Mouse (Mus musculus): ENCODE results near the gene Reep3.

Gene Reep3

DNA sequence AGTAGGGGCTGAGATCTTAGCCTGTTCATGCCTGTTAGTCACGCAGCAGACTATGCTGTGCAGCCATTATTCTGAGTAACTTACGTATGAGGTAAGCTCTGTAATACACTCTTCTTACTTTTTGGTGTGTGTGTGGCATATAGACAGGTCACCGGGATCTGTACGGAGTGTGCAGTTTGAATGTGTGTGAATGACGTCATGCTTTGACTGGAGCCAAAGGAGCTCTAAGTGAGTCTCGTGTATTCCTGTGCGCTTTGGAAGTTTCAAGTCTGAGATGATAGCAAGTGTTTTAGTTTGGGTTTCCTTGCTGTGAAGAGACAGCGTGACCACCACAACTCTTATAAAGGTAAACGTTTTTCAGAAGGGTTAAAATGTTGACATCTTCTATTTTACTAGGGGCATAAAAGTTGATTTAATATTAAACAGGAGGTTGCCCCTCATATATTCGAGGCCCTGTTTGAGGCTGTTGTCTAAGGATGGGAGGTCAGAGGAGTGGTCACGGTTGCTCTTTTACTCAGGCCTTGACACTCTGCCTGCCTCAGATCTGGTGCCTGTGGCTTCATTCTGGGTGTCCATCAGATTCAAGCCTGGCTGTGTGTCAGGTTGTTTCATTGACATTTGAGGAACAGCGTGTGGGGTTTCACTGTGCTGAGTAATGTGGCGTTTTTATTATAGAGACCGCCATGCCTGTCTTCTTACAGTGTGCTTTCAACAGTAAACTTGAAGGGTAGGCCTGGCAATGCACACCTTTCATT, 14.5 kb upstream of the Reep3 start:
- no peak for DNase-seq (ENCODE audit: low read depth, low spot score)

DNA sequence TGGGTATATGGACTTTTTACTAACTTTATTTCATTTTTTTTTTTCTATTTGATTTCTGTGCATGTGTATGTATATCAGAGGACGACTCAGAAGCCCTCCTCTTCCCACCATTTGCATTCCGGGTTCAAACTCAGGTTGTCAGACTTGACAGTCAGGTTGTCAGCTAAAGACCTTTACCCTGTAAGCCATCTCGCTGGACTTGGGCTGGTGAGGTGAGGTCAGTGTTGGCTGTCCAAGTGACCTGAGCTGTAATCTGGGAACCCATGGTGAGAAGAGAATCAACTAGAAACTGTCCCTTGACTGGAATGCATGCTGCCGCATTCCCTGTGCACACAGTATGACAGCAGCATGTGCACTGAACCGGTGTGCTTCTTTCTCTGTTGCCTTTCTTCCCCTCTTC, 12.9 kb upstream of the Reep3 start:
- no peak for DNase-seq (ENCODE audit: low read depth, low spot score)

GRCm38 (mm10) chr10:67108096-67108495, 11.4 kb upstream of the Reep3 start:
- no peak for DNase-seq (ENCODE audit: low read depth, low spot score)

GRCm38 (mm10) chr10:67107017-67107761, 10.4 kb upstream of the Reep3 start:
- no peak for DNase-seq (ENCODE audit: low read depth, low spot score)

DNA sequence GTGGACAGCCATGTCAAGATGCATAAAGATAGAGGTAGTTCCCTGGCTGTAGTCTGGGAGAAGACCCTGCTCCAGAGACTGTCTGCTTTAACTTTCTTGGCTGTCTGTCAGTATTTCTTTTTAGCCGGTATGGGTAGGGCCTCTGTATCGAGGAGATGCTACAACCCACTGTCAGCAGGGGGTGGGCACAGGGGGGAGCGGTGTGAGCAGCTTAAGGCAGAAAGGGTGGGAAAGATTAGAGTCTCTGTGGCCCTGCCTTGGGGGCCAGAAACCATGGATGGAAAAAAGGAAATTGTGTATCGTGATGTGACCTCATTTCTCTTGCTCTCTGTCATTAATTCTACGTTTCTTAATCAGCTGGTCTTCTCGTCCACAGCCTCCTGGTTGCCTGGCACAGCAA, 9.7 kb upstream of the Reep3 start:
- no peak for DNase-seq (ENCODE audit: low read depth, low spot score)

DNA sequence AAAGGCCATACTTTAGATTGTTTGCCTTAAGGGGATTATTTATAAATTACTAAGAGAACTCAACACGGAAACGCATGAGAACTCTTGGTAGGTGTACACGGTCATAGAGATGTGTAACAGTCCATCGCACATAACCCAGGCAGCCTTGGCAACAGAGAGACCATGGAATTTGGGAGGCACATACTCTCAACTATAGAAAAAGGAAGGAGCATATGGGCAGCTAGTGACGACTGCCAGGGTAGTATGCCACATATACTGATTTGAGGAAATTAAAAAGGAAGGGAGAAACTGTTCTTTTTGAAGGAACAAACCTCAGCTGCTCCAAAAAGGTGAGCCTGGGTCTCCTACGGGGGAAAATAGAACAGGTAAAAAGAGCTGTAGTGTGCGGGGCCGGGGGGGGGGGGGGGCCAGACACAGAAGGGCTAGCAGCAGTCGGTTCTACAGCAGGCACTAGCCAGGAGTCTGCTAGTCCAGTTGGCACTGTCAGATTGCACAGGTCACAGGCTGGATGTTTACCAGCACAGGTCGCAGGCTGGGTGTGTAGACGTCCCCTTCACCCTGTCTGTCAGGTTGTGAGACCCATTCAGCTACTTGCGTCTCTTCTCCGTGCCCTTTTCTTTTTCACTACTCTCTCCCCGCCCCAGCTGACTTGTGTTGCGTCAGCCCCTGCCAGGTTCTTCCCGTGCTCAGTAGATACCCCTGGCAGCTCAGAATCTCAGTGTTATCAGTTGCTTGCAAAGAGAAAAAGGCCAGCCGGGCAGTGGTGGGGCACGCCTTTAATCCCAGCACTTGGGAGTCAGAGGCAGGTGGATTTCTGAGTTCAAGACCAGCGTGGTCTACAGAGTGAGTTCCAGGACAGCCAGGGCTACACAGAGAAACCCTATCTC, 8.8 kb upstream of the Reep3 start:
- no peak for DNase-seq (ENCODE audit: low read depth, low spot score)

GRCm38 (mm10) chr10:67104543-67104942, 7.8 kb upstream of the Reep3 start:
- DNase-seq (ENCODE audit: low read depth, low spot score): no peak

DNA sequence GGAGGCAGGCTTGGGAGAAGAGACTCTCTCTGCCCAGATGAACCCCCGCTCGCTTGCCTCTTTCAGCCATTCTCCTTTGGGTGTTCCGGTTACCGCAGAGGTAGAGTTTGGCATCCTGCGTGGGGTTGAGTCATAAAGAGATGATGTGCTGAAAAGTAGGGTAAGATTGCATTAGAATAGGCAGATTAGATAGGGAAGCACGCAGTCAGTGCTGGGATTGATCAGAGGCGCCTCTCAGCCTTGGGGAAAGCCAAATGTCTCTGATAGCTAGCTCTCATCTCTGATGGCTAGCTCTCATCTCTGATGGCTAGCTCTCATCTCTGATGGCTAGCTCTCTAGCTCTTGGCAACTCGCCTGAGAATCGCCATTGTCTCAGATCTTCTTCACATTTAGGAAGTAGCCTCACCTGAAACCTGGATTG, 4.1 kb upstream of the Reep3 start:
- DNase-seq (ENCODE audit: low read depth, low spot score): no peak

- DNase-seq (ENCODE audit: low read depth, low spot score): no peak
Observed at GRCm38 (mm10) chr10:67100011-67100661, 3.4 kb upstream of the Reep3 start.

- no peak for DNase-seq (ENCODE audit: low read depth, low spot score)
Observed at GRCm38 (mm10) chr10:67099183-67099929, 2.6 kb upstream of the Reep3 start.

- DNase-seq (ENCODE audit: low read depth, low spot score): no peak
Observed at GRCm38 (mm10) chr10:67098408-67099050, 1.8 kb upstream of the Reep3 start.

GRCm38 (mm10) chr10:67097437-67098150, 849 bp upstream of the Reep3 start:
- DNase-seq (ENCODE audit: low read depth, low spot score): no peak

DNA sequence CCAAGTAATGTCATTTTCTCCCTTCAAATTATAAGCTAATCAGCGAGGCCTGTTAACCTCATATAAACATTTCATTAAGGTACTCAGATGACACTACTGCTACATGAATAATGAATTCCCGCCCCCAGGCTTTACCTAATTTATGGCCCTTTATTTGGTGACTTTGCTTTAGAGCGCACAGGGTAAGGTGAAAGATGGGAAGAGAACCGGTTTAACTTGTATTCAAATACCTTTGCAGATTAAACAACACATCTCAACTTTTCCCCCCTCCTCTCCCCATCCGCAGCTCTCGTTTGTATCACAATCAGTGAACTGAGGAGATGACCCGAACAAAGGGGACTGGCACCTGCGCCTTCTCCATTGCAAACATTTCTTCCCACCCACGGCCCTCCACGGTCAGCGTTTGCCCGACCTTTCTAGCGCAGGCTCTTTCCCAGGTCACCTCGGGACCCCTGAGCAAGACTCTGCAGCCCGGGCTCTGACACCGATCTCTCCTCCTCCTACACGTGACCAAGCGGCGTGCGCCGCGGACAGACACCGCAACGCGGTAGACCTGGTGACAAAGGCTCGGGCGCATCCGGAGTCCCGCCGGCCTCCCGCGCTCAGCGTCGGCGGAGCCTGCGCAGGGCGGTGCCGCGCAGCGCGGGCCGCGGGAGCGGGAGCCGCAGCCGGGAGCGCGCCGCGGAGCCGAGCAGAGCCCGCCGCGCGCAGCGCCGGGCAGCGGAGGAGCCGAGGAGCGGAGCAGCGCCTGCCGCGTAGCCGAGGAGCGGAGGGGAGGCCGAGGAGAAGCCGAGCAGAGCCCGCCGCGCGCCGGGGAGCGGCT, 736 bp downstream of the Reep3 start, which contains the start of gene Jmjd1c:
TSS of gene Jmjd1c (plus strand) at position 328 of the 823 bp plus-strand sequence.
- DNase-seq (ENCODE audit: low read depth, low spot score): peak; percentile 67

- DNase-seq (ENCODE audit: low read depth, low spot score): no peak
Observed at GRCm38 (mm10) chr10:67094922-67095321, 1.8 kb downstream of the Reep3 start.

DNA sequence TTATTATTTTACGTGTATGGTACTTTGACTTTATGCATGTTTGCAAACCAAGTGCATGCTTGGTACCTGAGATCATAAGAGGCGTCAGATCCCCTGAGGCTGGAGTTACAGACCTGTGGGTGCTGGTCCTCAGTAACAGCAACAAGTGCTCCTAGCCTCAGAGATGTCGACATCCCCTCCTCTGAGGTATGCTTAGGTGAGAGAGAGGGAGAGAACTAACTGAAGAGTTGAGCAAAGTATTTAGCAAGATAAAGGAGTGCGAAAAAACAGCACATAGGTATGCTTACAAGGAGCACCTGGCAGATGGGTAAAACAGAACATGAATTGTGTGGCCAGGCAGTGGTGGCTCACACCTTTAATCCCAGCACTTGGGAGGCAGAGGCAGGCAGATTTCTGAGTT, 6.1 kb downstream of the Reep3 start:
- no peak for DNase-seq (ENCODE audit: low read depth, low spot score)

GRCm38 (mm10) chr10:67087447-67088226, 9.1 kb downstream of the Reep3 start:
- no peak for DNase-seq (ENCODE audit: low read depth, low spot score)

DNA sequence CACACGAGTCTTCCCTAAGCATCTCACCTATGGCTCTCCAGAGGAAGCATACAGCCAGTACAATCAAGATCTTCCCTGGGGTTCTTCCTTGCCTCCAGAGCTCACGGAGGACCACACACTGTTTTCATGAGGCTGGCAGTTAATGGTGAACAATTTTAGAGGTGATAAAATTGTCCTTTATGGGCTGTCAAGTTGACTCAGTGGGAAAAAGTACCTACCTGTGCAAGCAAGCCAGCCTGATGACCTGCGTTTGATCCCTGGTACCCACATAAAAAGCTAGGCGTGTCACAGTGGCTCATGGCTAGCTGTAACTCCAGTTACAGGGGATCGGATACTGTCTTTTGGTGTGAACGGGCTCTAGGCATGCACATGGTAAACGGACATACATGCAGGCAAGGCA, 10.8 kb downstream of the Reep3 start:
- DNase-seq (ENCODE audit: low read depth, low spot score): no peak

GRCm38 (mm10) chr10:67085124-67085523, 11.6 kb downstream of the Reep3 start:
- no peak for DNase-seq (ENCODE audit: low read depth, low spot score)
